Mouse (Mus musculus) stomach, embryonic 16.5 days (tissue): ENCODE results near the gene Nxf2. TPM values are rescaled to one million over a fixed set of nuclear protein-coding genes. Genes with fewer than 3 reads are reported as not detected.

ENCODE experiments used
- polyA plus RNA-seq: library from polyadenylated mRNA; unstranded; fragments of >200 nt; fragmentation: Nextera tagmentation; extraction: Ambion mirVana; gene quantifications from 2 replicates; pipeline ENCODE4 v1.2.1, GENCODE M21; 2015

Nxf2 gene
- polyA plus RNA-seq, 1 experiment from 2014 or later, result 0.59 TPM

Other genes with a start within 250 kb of the Nxf2 start
- gene Armcx1, start 246.8 kb downstream of the Nxf2 start, polyA plus RNA-seq, result 51.6 TPM in 2 replicates
- 20.8 and 23.9 TPM in 2 replicates for gene Armcx6, start 213.3 kb downstream of the Nxf2 start, polyA plus RNA-seq
- gene Armcx3, start 208.2 kb downstream of the Nxf2 start, polyA plus RNA-seq, result 88.8 and 92.8 TPM in 2 replicates
- 59.4 and 60.3 TPM in 2 replicates for gene Armcx2, start 155.5 kb downstream of the Nxf2 start, polyA plus RNA-seq
- 4.4 and 5.0 TPM in 2 replicates for gene Zmat1, start 44.5 kb upstream of the Nxf2 start, polyA plus RNA-seq
- gene Gm15023, start 212.9 kb upstream of the Nxf2 start, polyA plus RNA-seq, result not detected in 2 replicates
- 0.27 and 1.2 TPM in 2 replicates for gene Tceal6, start 245.9 kb upstream of the Nxf2 start, polyA plus RNA-seq